Comparison of ENCODE assay signal across 9 mouse cellular contexts in genomic region chr14:62492196-62492850, GRCm38 (mm10). TPM values are rescaled to one million over a fixed set of nuclear protein-coding genes. Genes with fewer than 3 reads are reported as not detected.
A peak's percentile ranks its signal among the peaks of the same experiment; 100 is the strongest.
DNase-seq lines count a peak whose midpoint lies in the region; ATAC-seq and TF ChIP-seq lines count a peak whose summit lies in the region.
"Had no signal": no experiment of that assay in that cellular context is flagged by ENCODE, and none has a peak within 500 bp of the region (broad histone marks: within the 10 kb centered on the region; RNA-seq: fewer than 3 reads in every experiment).

No protein-coding gene starts in this region.

- H3K9me3 ChIP-seq in G1E (replicated peaks): no peaks in the 10 kb centered on the region
- H3K9me3 ChIP-seq in forebrain, embryonic 16.5 days (ENCODE audit: control insufficient read depth, low read length): no peaks in the 10 kb centered on the region
- H3K9me3 ChIP-seq in hindbrain, embryonic 10.5 days: no peaks in the 10 kb centered on the region
- H3K9me3 ChIP-seq: liver, embryonic 15.5 days had no signal

- H3K4me1 ChIP-seq in G1E (ENCODE audit: insufficient read depth, low read depth, low read length): no peaks in the 10 kb centered on the region
- H3K4me1 ChIP-seq in forebrain, embryonic 16.5 days (replicated peaks; ENCODE audit: control insufficient read depth, insufficient read depth, low read length): no peaks in the 10 kb centered on the region
- H3K4me1 ChIP-seq in hindbrain, embryonic 10.5 days (replicated peaks): 0 out of 2 replicates have a peak, but pooled peaks cover 4% of the 10 kb centered on the region
- H3K4me1 ChIP-seq: liver, embryonic 15.5 days had no signal

- DNase-seq in G1E (ENCODE audit: low spot score): no peak
- peak; percentile 76 for DNase-seq in cerebellum, adult 11 months
- peak; percentile 80 for DNase-seq in hindbrain, embryonic 10.5 days (ENCODE audit: low spot score)
- DNase-seq in layer of hippocampus, adult 9-10 months (ENCODE audit: low spot score): peak; percentile 51
- peak; percentile 68 for DNase-seq in lung, postnatal 25 days (ENCODE audit: low spot score)
- peak; percentile 74 to 75 for DNase-seq in right cerebral cortex, adult 2 months (ENCODE audit: low spot score in 2 of 2)
- peak; percentile 39 for DNase-seq in yolk sac, embryonic 10.5 days (ENCODE audit: low spot score)

- no peak overlapping the region for H3K9ac ChIP-seq in forebrain, embryonic 16.5 days (replicated peaks; ENCODE audit: low read depth, low read length)
- H3K9ac ChIP-seq: liver, embryonic 15.5 days had no signal

- WGBS in forebrain, embryonic 16.5 days: 34% methylated on average over 16 of the region's 16 CpGs
- 41% methylated on average over 16 of the region's 16 CpGs for WGBS in hindbrain, embryonic 10.5 days

- H3K27me3 ChIP-seq in G1E (ENCODE audit: insufficient read depth, low read length): no peaks in the 10 kb centered on the region
- H3K27me3 ChIP-seq in forebrain, embryonic 16.5 days (replicated peaks; ENCODE audit: control insufficient read depth, insufficient read depth, low read length): no peaks in the 10 kb centered on the region
- H3K27me3 ChIP-seq in hindbrain, embryonic 10.5 days (ENCODE audit: insufficient read depth, poor library complexity, severe bottlenecking): no peaks in the 10 kb centered on the region
- H3K27me3 ChIP-seq: liver, embryonic 15.5 days had no signal

- H3K36me3 ChIP-seq in G1E (replicated peaks): no peaks in the 10 kb centered on the region
- H3K36me3 ChIP-seq in forebrain, embryonic 16.5 days (ENCODE audit: control insufficient read depth, insufficient read depth): no peaks in the 10 kb centered on the region
- H3K36me3 ChIP-seq in hindbrain, embryonic 10.5 days: no peaks in the 10 kb centered on the region
- H3K36me3 ChIP-seq: liver, embryonic 15.5 days had no signal

- H3K4me2 ChIP-seq in forebrain, embryonic 16.5 days (ENCODE audit: low read length): no peak overlapping the region; the same call in 1 of the 2 replicates
- H3K4me2 ChIP-seq: liver, embryonic 15.5 days had no signal

- no peak overlapping the region for H3K4me3 ChIP-seq in G1E (ENCODE audit: low read depth, low read length)
- H3K4me3 ChIP-seq in forebrain, embryonic 16.5 days (replicated peaks; ENCODE audit: low read length): no peak overlapping the region
- H3K4me3 ChIP-seq in hindbrain, embryonic 10.5 days: no peak overlapping the region
- H3K4me3 ChIP-seq: liver, embryonic 15.5 days had no signal

- no peak overlapping the region for H3K27ac ChIP-seq in forebrain, embryonic 16.5 days (ENCODE audit: low read length)
- no peak overlapping the region for H3K27ac ChIP-seq in hindbrain, embryonic 10.5 days
- H3K27ac ChIP-seq: liver, embryonic 15.5 days had no signal

- ATAC-seq in G1E (ENCODE audit: extremely low read depth, insufficient number of reproducible peaks, low FRiP score, poor library complexity, severe bottlenecking): no peak
- ATAC-seq in forebrain, embryonic 16.5 days: peak; percentile 83

- TF ChIP-seq CTCF in G1E (IDR thresholded peaks at IDR 0.05; ENCODE audit: low read depth, low read length): peak; percentile 27; the same call in 1 of the 2 replicates

RNA-seq across cellular contexts. Expression of gene Gucy1b2, which starts 36.2 kb away (rescaled TPM):
- total RNA-seq in G1E (2014; fragmentation: Nextera tagmentation) (not detected in 2 replicates), G1E (2017) (not detected in 2 replicates)
- polyA plus RNA-seq in G1E (2012): not detected in 2 replicates
- 2.7 and 2.9 TPM in 2 replicates for polyA plus RNA-seq in forebrain, embryonic 16.5 days (2015; fragmentation: Nextera tagmentation; extraction: Ambion mirVana)
- 0.09 TPM in 1 of 2 replicates, not detected in the other for polyA plus RNA-seq in hindbrain, embryonic 10.5 days (2016; fragmentation: Nextera tagmentation; extraction: Ambion mirVana)
- polyA plus RNA-seq: liver, embryonic 15.5 days had no signal
